Mouse (Mus musculus) kidney, postnatal 0 days (tissue): Measurements from ENCODE around the gene Bglap3. TPM values are rescaled to one million over a fixed set of nuclear protein-coding genes. Genes with fewer than 3 reads are reported as not detected.
A peak's percentile ranks its signal among the peaks of the same experiment; 100 is the strongest.

ENCODE experiments used
- ATAC-seq: fragments of 200-750 bp; cut with Nextera tagmentation; replicated peaks from 2 replicates; pipeline ENCODE4 v1.8.0; 2017; ENCODE audit warnings: low read depth, moderate number of reproducible peaks, moderate TSS enrichment, moderate library complexity; ENCODE audit not compliant: low FRiP score
- DNase-seq: peaks from one replicate; pipeline ENCODE4 v3.0.0-alpha.2; 2016; ENCODE audit warnings: low spot score
- H3K27ac ChIP-seq: fragments of 300-500 bp; sonication (generic); 2 replicates; pipeline ENCODE4 v1.5.1; 2014; ENCODE audit warnings: mild to moderate bottlenecking
- H3K27me3 ChIP-seq: fragments of 300-500 bp; sonication (generic); 2 replicates; pipeline ENCODE4 v1.6.1; 2014; ENCODE audit warnings: low read length, mixed read lengths; ENCODE audit not compliant: insufficient read depth
- H3K36me3 ChIP-seq: fragments of 300-500 bp; sonication (generic); 2 replicates; pipeline ENCODE4 v1.6.1; 2014; ENCODE audit warnings: low read length, mixed read lengths; ENCODE audit not compliant: insufficient read depth
- H3K4me1 ChIP-seq: fragments of 300-500 bp; sonication (generic); replicated peaks from 2 replicates; pipeline ENCODE4 v1.6.1; 2014; ENCODE audit warnings: antibody characterized with exemption, low read length, mixed read lengths; ENCODE audit not compliant: insufficient read depth
- H3K4me2 ChIP-seq: fragments of 300-500 bp; sonication (generic); 2 replicates; pipeline ENCODE4 v1.6.1; 2014; ENCODE audit warnings: mild to moderate bottlenecking, low read length, moderate library complexity, mixed read lengths
- H3K4me3 ChIP-seq: fragments of 300-500 bp; sonication (generic); replicated peaks from 2 replicates; pipeline ENCODE4 v1.5.1; 2014; ENCODE audit warnings: low read depth, low read length
- H3K9ac ChIP-seq: fragments of 300-500 bp; sonication (generic); 2 replicates; pipeline ENCODE4 v1.6.1; 2014; ENCODE audit warnings: low read depth, low read length
- H3K9me3 ChIP-seq: fragments of 300-500 bp; sonication (generic); replicated peaks from 2 replicates; pipeline ENCODE4 v1.6.1; 2016; ENCODE audit warnings: low read length, inconsistent platforms, mixed read lengths
- CTCF ChIP-seq: IDR thresholded peaks from 2 replicates; pipeline ENCODE4 v1.5.1; 2016; ENCODE audit warnings: antibody characterized with exemption, low read depth, mild to moderate bottlenecking, moderate library complexity
- WGBS: fragments of 180-500 bp; shearing (Covaris S2); extraction: QIAGEN DNeasy Blood & Tissue Kit; methylation state at CpG from one replicate; pipeline ENCODE4 v1.1.7; 2014; 5-methylcytosine and 5-hydroxymethylcytosine counted together
- polyA plus RNA-seq: library from polyadenylated mRNA; unstranded; fragments of >200 nt; fragmentation: Nextera tagmentation; extraction: Ambion mirVana; gene quantifications from 2 replicates; pipeline ENCODE4 v1.2.1, GENCODE M21; 2015

Gene Bglap3
- polyA plus RNA-seq, 1 experiment from 2014 or later: 4.7 TPM

DNA sequence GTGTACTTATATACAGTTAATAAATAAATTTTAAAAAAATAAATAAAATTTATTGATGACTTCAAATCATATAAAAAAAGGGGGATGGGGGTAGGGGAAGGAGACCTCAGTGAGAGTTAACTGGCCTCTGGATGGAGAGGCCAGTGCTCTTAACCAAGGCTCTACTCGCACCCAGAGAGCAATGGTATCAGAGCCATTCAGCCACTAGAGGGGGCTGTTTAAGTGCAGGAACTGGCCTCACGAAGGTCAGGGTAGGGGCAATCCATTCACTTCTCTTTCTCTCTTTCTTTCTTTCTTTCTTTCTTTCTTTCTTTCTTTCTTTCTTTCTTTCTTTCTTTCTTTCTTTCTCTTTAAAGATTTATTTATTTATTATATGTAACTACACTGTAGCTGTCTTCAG, 41.3 kb downstream of the Bglap3 start:
- Histone ChIP-seq H3K27ac (no peak overlapping the region), H3K9me3 (no peaks in the 10 kb centered on the region), H3K27me3 (no peaks in the 10 kb centered on the region), H3K36me3 (0 out of 2 replicates have a peak, but pooled peaks cover 3% of the 10 kb centered on the region), H3K4me2 (no peak overlapping the region), H3K4me3 (no peak overlapping the region), H3K9ac (no peak overlapping the region), H3K4me1 (peaks cover 14% of the 10 kb centered on the region)
- TF ChIP-seq CTCF: peak; percentile 67
- ATAC-seq: no peak
- WGBS: 48% methylated on average over 2 of the region's 2 CpGs
- peak; percentile 44 for DNase-seq

DNA sequence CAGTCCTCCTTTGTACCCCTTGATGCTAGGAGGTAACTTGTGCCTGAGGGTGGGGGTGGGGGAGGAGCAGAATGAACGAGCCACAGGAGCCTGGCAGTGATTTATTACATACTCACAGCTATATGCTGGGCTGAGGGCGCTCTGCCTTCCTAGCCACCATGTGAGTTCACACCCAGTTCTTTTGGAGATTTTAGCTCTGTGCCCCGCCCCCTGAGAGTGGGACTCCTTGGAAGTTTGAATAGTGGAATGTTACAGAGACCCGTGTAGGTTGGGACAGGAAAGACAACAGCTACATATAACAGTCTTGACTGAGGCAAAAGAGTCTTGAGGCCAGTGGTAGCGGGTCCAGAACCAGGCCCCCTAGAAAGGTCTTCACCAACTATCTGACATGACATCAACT, 43.6 kb downstream of the Bglap3 start:
- no peak for TF ChIP-seq CTCF

DNA sequence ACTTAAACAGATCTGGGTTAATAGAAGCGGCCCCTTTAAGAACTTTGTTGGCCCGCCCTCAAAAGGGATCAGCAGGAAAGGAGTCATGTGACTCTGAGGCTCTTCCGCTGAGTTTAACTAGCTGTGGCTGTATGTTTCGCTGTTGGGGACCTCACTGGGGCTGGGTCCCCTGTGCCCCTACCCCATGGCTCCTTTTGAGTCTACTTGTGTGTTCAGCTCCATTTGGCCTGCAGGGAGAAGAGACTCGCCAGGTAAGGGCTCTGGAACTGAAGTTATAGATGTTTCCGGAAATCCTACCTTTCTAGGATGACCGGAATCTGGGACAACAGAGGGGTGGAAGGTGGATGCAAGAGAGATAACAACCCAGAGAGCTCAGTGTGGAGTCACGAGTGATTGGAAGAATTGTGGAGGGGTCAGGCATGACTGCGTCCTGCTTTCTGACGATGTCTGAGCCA, 47.6 kb downstream of the Bglap3 start, which contains the start of gene Glmp:
Gene Glmp, plus strand, starts transcription at position 73 of the 455 bp plus-strand sequence.
- DNase-seq: peak; percentile 90
- Histone ChIP-seq H3K4me1 (peaks cover 9% of the 10 kb centered on the region), H3K27me3 (no peaks in the 10 kb centered on the region), H3K9me3 (no peaks in the 10 kb centered on the region), H3K9ac (peak within 1 kb of the TSS; percentile 78), H3K4me2 (peak within 1 kb of the TSS; percentile 91), H3K27ac (peak within 1 kb of the TSS; percentile 54; the same call in 1 of the 2 replicates), H3K4me3 (peak within 1 kb of the TSS; percentile 72), H3K36me3 (peaks cover 31% of the 10 kb centered on the region)
- peak; percentile 73 for ATAC-seq
- under 1% methylated on average over 10 of the region's 10 CpGs for WGBS
- TF ChIP-seq CTCF: no peak

More for the DNA sequence above, 43.6 kb downstream of the Bglap3 start:
- DNase-seq (no peak), ATAC-seq (no peak)
- Histone ChIP-seq H3K36me3 (0 out of 2 replicates have a peak, but pooled peaks cover 3% of the 10 kb centered on the region), H3K4me2 (no peak overlapping the region), H3K4me3 (no peak overlapping the region), H3K27me3 (no peaks in the 10 kb centered on the region), H3K9ac (no peak overlapping the region), H3K4me1 (peaks cover 11% of the 10 kb centered on the region), H3K27ac (no peak overlapping the region), H3K9me3 (no peaks in the 10 kb centered on the region)
- WGBS: 60% methylated on average over 5 of the region's 5 CpGs

Other genes with a start within 250 kb of the Bglap3 start
- gene Mef2d, start 230.4 kb downstream of the Bglap3 start, polyA plus RNA-seq: 14.4 and 16.2 TPM in 2 replicates
- 23.2 and 24.2 TPM in 2 replicates for gene Rhbg, start 118.0 kb downstream of the Bglap3 start, polyA plus RNA-seq
- gene Gm38392, start 85.5 kb downstream of the Bglap3 start, polyA plus RNA-seq: 3.8 and 5.1 TPM in 2 replicates
- gene Tsacc, start 75.7 kb downstream of the Bglap3 start, polyA plus RNA-seq: 13.0 and 13.8 TPM in 2 replicates
- 373 and 411 TPM in 2 replicates for gene Cct3, start 75.6 kb downstream of the Bglap3 start, polyA plus RNA-seq
- gene Glmp, start 47.7 kb downstream of the Bglap3 start, polyA plus RNA-seq: 306 and 328 TPM in 2 replicates
- 6.3 and 7.4 TPM in 2 replicates for gene Tmem79, start 36.6 kb downstream of the Bglap3 start, polyA plus RNA-seq
- 26.7 and 30.9 TPM in 2 replicates for gene Smg5, start 36.5 kb downstream of the Bglap3 start, polyA plus RNA-seq
- gene Paqr6, start 8.2 kb downstream of the Bglap3 start, polyA plus RNA-seq: 15.4 and 16.6 TPM in 2 replicates
- gene Bglap2, start 6.0 kb upstream of the Bglap3 start, polyA plus RNA-seq: 4.2 and 7.1 TPM in 2 replicates
- not detected in 2 replicates for gene Bglap, start 11.7 kb upstream of the Bglap3 start, polyA plus RNA-seq
- 97.5 and 107 TPM in 2 replicates for gene Pmf1, start 37.6 kb upstream of the Bglap3 start, polyA plus RNA-seq
- 17.1 and 17.7 TPM in 2 replicates for gene Slc25a44, start 52.4 kb upstream of the Bglap3 start, polyA plus RNA-seq
- gene Sema4a, start 88.4 kb upstream of the Bglap3 start, polyA plus RNA-seq: 32.6 and 33.3 TPM in 2 replicates
- 99.3 and 108 TPM in 2 replicates for gene Lmna, start 137.2 kb upstream of the Bglap3 start, polyA plus RNA-seq
- gene Mex3a, start 159.7 kb upstream of the Bglap3 start, polyA plus RNA-seq: 12.5 and 13.8 TPM in 2 replicates
- 27.4 and 28.9 TPM in 2 replicates for gene Rab25, start 175.6 kb upstream of the Bglap3 start, polyA plus RNA-seq
- 164 and 173 TPM in 2 replicates for gene Lamtor2, start 180.3 kb upstream of the Bglap3 start, polyA plus RNA-seq
- 35.1 and 35.9 TPM in 2 replicates for gene Ubqln4, start 181.0 kb upstream of the Bglap3 start, polyA plus RNA-seq
- 294 and 311 TPM in 2 replicates for gene Ssr2, start 203.1 kb upstream of the Bglap3 start, polyA plus RNA-seq
- gene Arhgef2, start 233.2 kb upstream of the Bglap3 start, polyA plus RNA-seq: 53.7 and 65.4 TPM in 2 replicates